Mouse (Mus musculus) thymus, postnatal 10 days (tissue): Measurements from ENCODE around the gene Pcx.
A peak's percentile ranks its signal among the peaks of the same experiment; 100 is the strongest.
"Not testable (repeated sequence)": the region's sequence is repeated elsewhere in the genome, so short reads cannot be mapped to it uniquely, and the experiment has no call there.

Experiments used
- DNase-seq, 2 experiments: peaks; one replicate each; pipeline ENCODE4 v3.0.0; 2021; ENCODE audit warnings: low spot score in 2 of 2

Gene Pcx

GRCm38 (mm10) chr19:4586783-4587182 lies 76.5 kb downstream of the Pcx start:
- not testable (repeated sequence) for DNase-seq

GRCm38 (mm10) chr19:4587426-4587825 lies 77.2 kb downstream of the Pcx start:
- no peak for DNase-seq

- DNase-seq = no peak
Observed at GRCm38 (mm10) chr19:4588430-4588829, 78.2 kb downstream of the Pcx start.

- no peak for DNase-seq
Observed at GRCm38 (mm10) chr19:4589081-4589480, 78.8 kb downstream of the Pcx start.

GRCm38 (mm10) chr19:4590025-4590424 lies 79.8 kb downstream of the Pcx start:
- no peak for DNase-seq

- no peak for DNase-seq
Observed at GRCm38 (mm10) chr19:4593792-4594522, 83.7 kb downstream of the Pcx start.

- no peak for DNase-seq
Observed at GRCm38 (mm10) chr19:4596071-4596470, 85.8 kb downstream of the Pcx start.

- no peak for DNase-seq
Observed at GRCm38 (mm10) chr19:4602459-4602858, 92.2 kb downstream of the Pcx start.

- DNase-seq = peak in 1 of 2 experiments; percentile 44
Observed at GRCm38 (mm10) chr19:4603801-4604723, 93.8 kb downstream of the Pcx start.

GRCm38 (mm10) chr19:4605654-4606053 lies 95.4 kb downstream of the Pcx start:
- DNase-seq = no peak

GRCm38 (mm10) chr19:4607406-4607805 lies 97.1 kb downstream of the Pcx start:
- DNase-seq = no peak

- DNase-seq = no peak
Observed at GRCm38 (mm10) chr19:4608511-4608910, 98.2 kb downstream of the Pcx start.

GRCm38 (mm10) chr19:4610109-4610508 lies 99.8 kb downstream of the Pcx start:
- no peak for DNase-seq

GRCm38 (mm10) chr19:4612181-4612961 lies 102.1 kb downstream of the Pcx start:
- DNase-seq = no peak

- no peak for DNase-seq
Observed at GRCm38 (mm10) chr19:4613464-4614304, 103.4 kb downstream of the Pcx start.

- DNase-seq = no peak
Observed at GRCm38 (mm10) chr19:4614305-4615150, 104.3 kb downstream of the Pcx start.

- peak; percentile 19 to 46 for DNase-seq
Observed at GRCm38 (mm10) chr19:4615151-4616093, 105.2 kb downstream of the Pcx start, which contains the start of gene Lrfn4. TSS of gene Lrfn4 (minus strand) at chr19:4615667.

- DNase-seq = no peak
Observed at GRCm38 (mm10) chr19:4616546-4616945, 106.3 kb downstream of the Pcx start.

- DNase-seq = no peak
Observed at GRCm38 (mm10) chr19:4618183-4618582, 107.9 kb downstream of the Pcx start.
